Mouse (Mus musculus) ES-E14 (cell line): Measurements from ENCODE around the gene P2rx3. TPM values are rescaled to one million over a fixed set of nuclear protein-coding genes. Genes with fewer than 3 reads are reported as not detected.

Experiments used
- DNase-seq: peaks from one replicate; pipeline ENCODE4 v3.0.0-alpha.2; 2013; ENCODE audit warnings: low read depth, low spot score
- H3K27ac ChIP-seq: 2 replicates; pipeline ENCODE4 v1.5.1; 2012; ENCODE audit warnings: low read depth, mild to moderate bottlenecking, low read length, moderate library complexity, mixed read lengths; ENCODE audit not compliant: poor library complexity, insufficient read depth, severe bottlenecking
- H3K36me3 ChIP-seq: 2 replicates; pipeline ENCODE4 v1.6.1; 2012; ENCODE audit warnings: mild to moderate bottlenecking, low read length, moderate library complexity, mixed read lengths; ENCODE audit not compliant: control insufficient read depth, poor library complexity, insufficient read depth, severe bottlenecking
- H3K4me1 ChIP-seq, 2 experiments: fragments of 150-350 bp in 1 of 2; sonication (generic) in 1 of 2; 2 replicates each; pipeline ENCODE4 v1.6.1; 2012; ENCODE audit warnings: low read length in 2 of 2, mild to moderate bottlenecking in 1 of 2, mixed read lengths in 1 of 2; ENCODE audit not compliant: control insufficient read depth in 2 of 2, insufficient read depth in 2 of 2, poor library complexity in 1 of 2
- H3K4me3 ChIP-seq, 2 experiments: fragments of 150-350 bp in 1 of 2; sonication (generic) in 1 of 2; 2 replicates each; pipeline ENCODE4 v1.5.1; 2012; ENCODE audit warnings: low read length in 2 of 2, low read depth in 1 of 2, mild to moderate bottlenecking in 1 of 2, mixed read lengths in 1 of 2; ENCODE audit not compliant: insufficient read depth in 1 of 2, poor library complexity in 1 of 2, severe bottlenecking in 1 of 2
- H3K9ac ChIP-seq: 2 replicates; pipeline ENCODE4 v1.6.1; 2012; ENCODE audit warnings: low read depth, mild to moderate bottlenecking, low read length, mixed read lengths; ENCODE audit not compliant: poor library complexity, insufficient read depth, severe bottlenecking
- H3K9me3 ChIP-seq: fragments of 150-350 bp; sonication (generic); 2 replicates; pipeline ENCODE4 v1.6.1; 2012; ENCODE audit warnings: low read depth, mild to moderate bottlenecking, low read length; ENCODE audit not compliant: control insufficient read depth, insufficient read depth
- CHD2 ChIP-seq: IDR thresholded peaks from 2 replicates; pipeline ENCODE4 v1.6.1; 2014; ENCODE audit warnings: mild to moderate bottlenecking, low read depth, low read length, inconsistent platforms
- HCFC1 ChIP-seq: IDR thresholded peaks from 2 replicates; pipeline ENCODE4 v1.6.1; 2012; ENCODE audit warnings: low read length, inconsistent platforms, borderline replicate concordance; ENCODE audit not compliant: insufficient read depth
- MAFK ChIP-seq: IDR thresholded peaks from 2 replicates; pipeline ENCODE4 v1.6.1; 2014; ENCODE audit warnings: mild to moderate bottlenecking, low read depth, low read length, inconsistent platforms; ENCODE audit not compliant: insufficient read depth
- ZC3H11A ChIP-seq: IDR thresholded peaks from 2 replicates; pipeline ENCODE4 v1.6.1; 2012; ENCODE audit warnings: low read depth, mild to moderate bottlenecking, inconsistent platforms, low read length, borderline replicate concordance
- ZNF384 ChIP-seq: IDR thresholded peaks from 2 replicates; pipeline ENCODE4 v1.6.1; 2012; ENCODE audit warnings: low read depth, low read length, inconsistent platforms
- in situ Hi-C, 2 experiments: fragments of 600-800 bp; cut with MboI; formaldehyde crosslinking; loops; one replicate each; pipeline ENCODE4 v1.15.1; 2025; ENCODE audit warnings: low sequenced_read_pairs in 2 of 2, inconsistent platforms in 1 of 2; ENCODE audit not compliant: unreplicated experiment in 2 of 2
- total RNA-seq: library from RNA; depleted of rRNA; stranded (reverse); fragments of 300-350 nt; gene quantifications from 2 replicates; pipeline ENCODE4 v1.2.3, GENCODE M21; 2012

The P2rx3 gene
- total RNA-seq, 1 experiment: 4.6 TPM

DNA sequence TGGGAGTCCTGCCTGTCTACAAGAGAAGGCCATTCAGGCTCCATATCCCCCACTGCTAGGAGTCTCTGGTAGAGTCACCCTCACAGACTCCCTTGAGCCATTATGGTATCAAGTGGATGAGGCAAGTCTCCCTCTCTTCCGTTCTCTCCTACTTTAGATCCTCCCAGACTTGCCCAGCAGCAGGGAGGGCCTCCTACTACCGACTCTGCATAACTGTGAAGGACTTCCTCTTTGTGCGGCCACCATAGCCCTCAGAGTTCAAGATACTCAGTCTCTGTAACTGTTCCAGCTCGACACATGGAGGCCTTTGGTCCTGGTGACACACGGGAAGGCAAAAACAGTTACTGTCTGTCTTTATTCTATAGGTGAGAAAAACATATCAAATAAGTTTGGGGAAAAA is 10.0 kb downstream of the P2rx3 start:
- in situ Hi-C loops: no loop called here
- no peak overlapping the region for H3K9ac ChIP-seq
- no peak overlapping the region for H3K27ac ChIP-seq
- H3K4me1 ChIP-seq: no peaks in the 10 kb centered on the region
- TF ChIP-seq CHD2: no peak
- TF ChIP-seq ZNF384: no peak
- TF ChIP-seq HCFC1: no peak
- TF ChIP-seq ZC3H11A: no peak
- no peak for TF ChIP-seq MAFK
- H3K36me3 ChIP-seq: no peaks in the 10 kb centered on the region
- H3K4me3 ChIP-seq: no peak overlapping the region
- H3K9me3 ChIP-seq: no peaks in the 10 kb centered on the region
- DNase-seq: no peak

DNA sequence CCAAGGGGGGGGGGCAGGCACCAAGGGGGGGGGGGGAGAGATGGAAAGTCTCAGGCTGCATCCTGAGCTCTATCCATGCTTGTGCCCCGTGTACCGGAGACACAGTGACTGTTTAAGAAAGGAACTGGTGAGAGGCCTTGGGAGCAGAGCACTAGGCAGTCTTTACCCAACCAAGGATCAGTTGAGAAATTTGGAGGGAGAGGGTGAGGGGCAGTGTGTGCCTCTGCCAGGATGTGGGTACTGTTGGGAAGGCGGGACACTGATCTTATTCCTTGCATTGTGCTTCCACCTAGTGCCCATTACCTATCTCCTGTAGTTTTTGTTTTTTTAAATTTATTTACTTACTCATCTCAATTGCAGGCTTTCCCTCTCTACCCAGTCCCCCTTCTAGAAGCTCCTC is 11.1 kb downstream of the P2rx3 start:
- Histone ChIP-seq H3K4me3 (no peak overlapping the region), H3K4me1 (no peaks in the 10 kb centered on the region), H3K27ac (no peak overlapping the region), H3K9me3 (no peaks in the 10 kb centered on the region), H3K36me3 (no peaks in the 10 kb centered on the region), H3K9ac (no peak overlapping the region)
- no peak for TF ChIP-seq ZNF384
- no peak for TF ChIP-seq CHD2
- TF ChIP-seq MAFK: no peak
- TF ChIP-seq ZC3H11A: no peak
- TF ChIP-seq HCFC1: no peak
- in situ Hi-C loops: no loop called here
- DNase-seq: no peak

DNA sequence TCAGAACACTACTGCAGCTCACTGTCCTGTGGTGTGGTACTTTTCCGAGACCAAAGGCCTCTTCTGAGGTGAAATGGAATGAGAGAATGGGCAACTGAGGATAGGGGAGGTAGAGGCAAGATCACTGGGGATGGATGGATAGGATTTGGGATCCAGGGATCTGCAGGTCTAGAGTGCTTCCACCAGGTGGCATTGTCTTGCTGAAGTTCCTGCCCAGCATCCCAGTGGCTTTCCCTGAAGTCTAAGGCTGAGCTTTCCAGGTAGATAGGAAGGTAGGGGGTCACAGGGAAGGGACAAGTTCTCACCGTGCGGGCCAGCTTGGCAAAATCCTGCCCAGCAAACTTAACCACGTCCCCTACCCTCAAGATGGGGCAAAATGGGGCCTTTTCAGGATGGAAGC is 15.2 kb downstream of the P2rx3 start:
- Histone ChIP-seq H3K27ac (no peak overlapping the region), H3K9me3 (no peaks in the 10 kb centered on the region), H3K9ac (no peak overlapping the region), H3K4me3 (no peak overlapping the region), H3K36me3 (no peaks in the 10 kb centered on the region), H3K4me1 (no peaks in the 10 kb centered on the region)
- DNase-seq: no peak
- no peak for TF ChIP-seq CHD2
- TF ChIP-seq HCFC1: no peak
- TF ChIP-seq ZC3H11A: no peak
- no peak for TF ChIP-seq ZNF384
- TF ChIP-seq MAFK: no peak
- in situ Hi-C loops: no loop called here

DNA sequence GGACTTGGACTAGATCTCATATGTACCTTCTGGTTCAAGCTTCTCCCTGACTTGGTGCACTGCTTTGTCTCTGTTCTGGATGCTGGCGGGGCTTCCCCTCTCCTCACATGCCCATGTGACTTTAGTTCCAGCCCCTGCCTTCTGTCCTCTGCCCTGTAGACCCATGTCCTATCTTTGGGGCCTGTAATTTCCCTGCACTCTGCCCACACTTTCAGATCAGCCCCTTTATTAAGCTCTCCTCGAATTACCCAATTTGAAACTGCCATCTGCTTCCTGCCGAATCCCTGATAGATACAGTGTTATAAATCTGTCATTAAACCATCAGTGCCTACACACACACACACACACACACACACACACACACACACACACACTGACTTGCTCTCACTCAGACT is 22.7 kb downstream of the P2rx3 start:
- in situ Hi-C loops: no loop called here
- no peak overlapping the region for H3K27ac ChIP-seq
- no peaks in the 10 kb centered on the region for H3K4me1 ChIP-seq
- DNase-seq: no peak
- no peak overlapping the region for H3K4me3 ChIP-seq
- H3K9ac ChIP-seq: no peak overlapping the region
- no peaks in the 10 kb centered on the region for H3K9me3 ChIP-seq
- TF ChIP-seq ZNF384: no peak
- TF ChIP-seq CHD2: no peak
- TF ChIP-seq MAFK: no peak
- no peaks in the 10 kb centered on the region for H3K36me3 ChIP-seq
